19 mouse cellular contexts compared by ENCODE assay signal in genomic region chr9:83700916-83701315, GRCm38 (mm10).
"Had no signal": no experiment of that assay in that cellular context is flagged by ENCODE, and none has a peak within 500 bp of the region (broad histone marks: within the 10 kb centered on the region; RNA-seq: fewer than 3 reads in every experiment).

No protein-coding gene starts in this region.

- H3K9ac ChIP-seq: liver, embryonic 15.5 days; liver, postnatal 0 days; lung, embryonic 15.5 days; midbrain, embryonic 13.5 days; midbrain, embryonic 15.5 days; neural tube, embryonic 13.5 days; stomach, embryonic 15.5 days had no signal

- H3K36me3 ChIP-seq: liver, embryonic 15.5 days; lung, embryonic 15.5 days; midbrain, embryonic 13.5 days; midbrain, embryonic 15.5 days; neural tube, embryonic 13.5 days; stomach, embryonic 15.5 days had no signal

- ATAC-seq: liver, postnatal 0 days; lung, postnatal 0 days; midbrain, embryonic 13.5 days; midbrain, embryonic 15.5 days had no signal

- H3K27ac ChIP-seq: liver, embryonic 15.5 days; lung, embryonic 15.5 days; macrophage; midbrain, embryonic 13.5 days; midbrain, embryonic 15.5 days; neural tube, embryonic 13.5 days; stomach, embryonic 15.5 days; stomach, postnatal 0 days had no signal

- H3K4me2 ChIP-seq: liver, embryonic 15.5 days; lung, embryonic 15.5 days; midbrain, embryonic 11.5 days; midbrain, embryonic 13.5 days; midbrain, embryonic 15.5 days; neural tube, embryonic 13.5 days; stomach, embryonic 15.5 days had no signal

- H3K27me3 ChIP-seq: liver, embryonic 15.5 days; lung, embryonic 15.5 days; megakaryocyte, embryonic 14.5 days; midbrain, embryonic 13.5 days; midbrain, embryonic 15.5 days; neural tube, embryonic 13.5 days; stomach, embryonic 15.5 days had no signal

- H3K9me3 ChIP-seq: liver, embryonic 15.5 days; lung, embryonic 15.5 days; megakaryocyte, embryonic 14.5 days; midbrain, embryonic 13.5 days; midbrain, embryonic 15.5 days; neural tube, embryonic 13.5 days; stomach, embryonic 15.5 days had no signal

- H3K4me1 ChIP-seq: liver, embryonic 15.5 days; lung, embryonic 15.5 days; megakaryocyte, embryonic 14.5 days; midbrain, embryonic 13.5 days; midbrain, embryonic 15.5 days; neural tube, embryonic 13.5 days; stomach, embryonic 15.5 days had no signal

- H3K4me3 ChIP-seq: liver, embryonic 15.5 days; lung, embryonic 15.5 days; megakaryocyte, embryonic 14.5 days; midbrain, embryonic 13.5 days; midbrain, embryonic 15.5 days; neural tube, embryonic 13.5 days; stomach, embryonic 15.5 days had no signal

- DNase-seq: liver, postnatal 0 days; lung, adult 2 months; lung, postnatal 14 days; lung, postnatal 36 days; right cerebral cortex, postnatal 14 days; thymus, adult 2 months; thymus, postnatal 25 days; thymus, postnatal 4 days had no signal
